Mouse (Mus musculus): ENCODE measurements around the gene Gnat2. TPM values are rescaled to one million over a fixed set of nuclear protein-coding genes. Genes with fewer than 3 reads are reported as not detected.

Gnat2 gene
- total and polyA plus RNA-seq, 3 experiments, result 11.2 to 17.5 (median 13.3) TPM

GRCm38 (mm10) chr3:108146671-108147070 is 54.1 kb downstream of the Gnat2 start:
- Histone ChIP-seq H3K9ac (ENCODE audit: insufficient read depth, low read depth) (peak overlapping the region; percentile 90), H3K27me3 (replicated peaks) (no peaks in the 10 kb centered on the region), H3K9me3 (replicated peaks; ENCODE audit: low read length) (no peaks in the 10 kb centered on the region), H3K27ac (ENCODE audit: insufficient read depth, low read depth) (no peak overlapping the region), H3K4me2 (ENCODE audit: insufficient read depth, low read depth, poor library complexity, severe bottlenecking) (peak overlapping the region; percentile 96), H3K4me3 (replicated peaks in 1 of 3; ENCODE audit: low read depth in 2 of 3, low read length in 2 of 3, poor library complexity in 1 of 3) (peak overlapping the region; percentile 76 to 98 (median 94)), H3K79me2 (replicated peaks; ENCODE audit: control insufficient read depth, extremely low read depth, insufficient read depth, poor library complexity, severe bottlenecking) (peaks cover 32% of the 10 kb centered on the region), H3K4me1 (ENCODE audit: control insufficient read depth in 1 of 2, insufficient read depth in 2 of 2) (peaks cover 0 to 25% of the 10 kb centered on the region in 2 experiments; a peak in 2 of 4 replicates), H3K36me3 (replicated peaks in 1 of 2; ENCODE audit: control insufficient read depth in 1 of 2, insufficient read depth in 1 of 2, low read length in 1 of 2) (peaks cover 0 to 37% of the 10 kb centered on the region in 2 experiments)
- no peak for TF ChIP-seq CTCF (conservative IDR thresholded peaks at IDR 0.05 in 1 of 2, IDR thresholded peaks at IDR 0.05 in 1 of 2; ENCODE audit: low read depth in 2 of 2, low read length in 2 of 2)
- no peak for TF ChIP-seq MAX (IDR thresholded peaks at IDR 0.05; ENCODE audit: low read length)
- no peak for TF ChIP-seq IRF4 (IDR thresholded peaks at IDR 0.05; ENCODE audit: low read depth, low read length)
- no peak for TF ChIP-seq POLR2A (IDR thresholded peaks at IDR 0.05; ENCODE audit: low read depth, low read length)
- no peak for TF ChIP-seq USF2 (conservative IDR thresholded peaks at IDR 0.05; ENCODE audit: low read depth, low read length)
- no peak for TF ChIP-seq ZC3H11A (IDR thresholded peaks at IDR 0.05; ENCODE audit: low read depth, low read length)
- TF ChIP-seq JUN (IDR thresholded peaks at IDR 0.05; ENCODE audit: insufficient read depth, low read depth, low read length), result no peak
- TF ChIP-seq ZNF384 (IDR thresholded peaks at IDR 0.05; ENCODE audit: low read depth, low read length), result no peak
- TF ChIP-seq E2F4 (IDR thresholded peaks at IDR 0.05; ENCODE audit: insufficient replicate concordance, low read depth, low read length), result no peak
- TF ChIP-seq MXI1 (IDR thresholded peaks at IDR 0.05; ENCODE audit: low read depth, low read length), result no peak
- no peak for TF ChIP-seq TBP (conservative IDR thresholded peaks at IDR 0.05; ENCODE audit: low read depth, low read length)
- TF ChIP-seq KAT2A (IDR thresholded peaks at IDR 0.05; ENCODE audit: insufficient replicate concordance, low read length), result no peak
- TF ChIP-seq GABPA (IDR thresholded peaks at IDR 0.05; ENCODE audit: insufficient replicate concordance, low read depth, low read length), result no peak
- no peak for TF ChIP-seq RAD21 (IDR thresholded peaks at IDR 0.05; ENCODE audit: low read depth, low read length)
- TF ChIP-seq ZKSCAN1 (IDR thresholded peaks at IDR 0.05; ENCODE audit: borderline replicate concordance, low read depth, low read length), result no peak
- TF ChIP-seq TCF12 (IDR thresholded peaks at IDR 0.05; ENCODE audit: low read depth, low read length), result no peak
- no peak for TF ChIP-seq ZMIZ1 (IDR thresholded peaks at IDR 0.05; ENCODE audit: low read depth, low read length)
- no peak for TF ChIP-seq MYC (IDR thresholded peaks at IDR 0.05; ENCODE audit: low read depth, low read length)
- in situ Hi-C loops (cut with MboI; ENCODE audit: low pct_ligation_motif_present, low pct_unique_long_range_greater_than_20kb, low sequenced_read_pairs), result loop anchor here (5.0 to 10.0 kb wide), 2 partner anchors 64 to 212 kb away; partner anchors contain the start of gene Gstm7
- DNase-seq (ENCODE audit: extremely low read depth), result no peak
- dilution Hi-C loops (cut with MboI; ENCODE audit: extremely low pct_ligation_motif_present, extremely low pct_unique_long_range_greater_than_20kb, low sequenced_read_pairs), result no loop called here

DNA sequence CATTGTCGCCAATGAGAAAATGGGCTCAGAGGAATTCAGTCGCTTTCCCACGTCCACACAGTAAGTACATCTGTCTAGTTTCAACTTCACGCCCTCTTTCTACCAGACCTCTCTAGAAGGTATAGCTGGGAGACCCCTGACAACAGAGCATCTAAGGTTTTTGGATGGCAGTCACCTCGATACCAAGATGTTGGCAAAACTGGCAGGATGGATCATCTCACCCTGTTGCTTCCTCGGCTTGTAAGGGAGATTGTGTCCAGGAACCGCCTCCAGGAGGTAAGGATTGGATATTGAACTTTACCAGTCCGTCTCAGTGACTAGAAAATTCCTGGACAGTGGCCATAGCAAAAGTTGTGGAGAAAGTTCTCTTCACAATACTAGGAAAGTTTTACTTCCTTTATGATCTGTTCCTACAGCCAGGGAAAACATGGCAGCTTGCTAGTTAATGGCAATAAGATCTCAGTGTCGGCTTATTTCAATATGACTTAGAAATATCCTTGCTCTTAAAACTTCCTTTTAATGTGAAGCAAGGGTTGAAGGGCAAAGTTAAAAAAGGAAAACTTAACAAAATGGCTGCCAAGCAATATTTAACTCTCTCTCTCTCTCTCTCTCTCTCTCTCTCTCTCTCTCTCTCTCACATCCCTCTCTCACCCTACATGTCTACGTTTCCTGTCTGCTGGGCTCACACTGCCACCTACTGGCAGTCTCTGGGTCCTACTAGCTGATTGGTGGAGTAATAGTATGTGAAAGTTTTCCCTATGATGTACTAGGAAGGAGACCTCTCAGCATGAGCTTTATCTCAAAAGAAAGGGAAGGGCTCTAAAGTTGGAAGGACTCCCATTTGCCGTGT is 55.0 kb downstream of the Gnat2 start:
- dilution Hi-C loops (cut with MboI; ENCODE audit: extremely low pct_ligation_motif_present, extremely low pct_unique_long_range_greater_than_20kb, low sequenced_read_pairs) (no loop called here), in situ Hi-C loops (cut with MboI; ENCODE audit: low pct_ligation_motif_present, low pct_unique_long_range_greater_than_20kb, low sequenced_read_pairs) (loop anchor here (5.0 to 10.0 kb wide), 2 partner anchors 65 to 213 kb away; partner anchors contain the start of gene Gstm7)
- peak overlapping the region; percentile 96 for H3K4me2 ChIP-seq (ENCODE audit: insufficient read depth, low read depth, poor library complexity, severe bottlenecking)
- peak overlapping the region; percentile 25 to 39 (median 26) for H3K4me3 ChIP-seq (replicated peaks in 1 of 3; ENCODE audit: low read depth in 2 of 3, low read length in 2 of 3, poor library complexity in 1 of 3)
- H3K4me1 ChIP-seq (ENCODE audit: control insufficient read depth in 1 of 2, insufficient read depth in 2 of 2), result peaks cover 0 to 25% of the 10 kb centered on the region in 2 experiments; a peak in 2 of 4 replicates
- peaks cover 26% of the 10 kb centered on the region for H3K79me2 ChIP-seq (replicated peaks; ENCODE audit: control insufficient read depth, extremely low read depth, insufficient read depth, poor library complexity, severe bottlenecking)
- DNase-seq (ENCODE audit: extremely low read depth), result peak; percentile 90
- no peaks in the 10 kb centered on the region for H3K9me3 ChIP-seq (replicated peaks; ENCODE audit: low read length)
- H3K36me3 ChIP-seq (replicated peaks in 1 of 2; ENCODE audit: control insufficient read depth in 1 of 2, insufficient read depth in 1 of 2, low read length in 1 of 2), result peaks cover 0 to 32% of the 10 kb centered on the region in 2 experiments
- H3K27me3 ChIP-seq (replicated peaks), result no peaks in the 10 kb centered on the region
- H3K27ac ChIP-seq (ENCODE audit: insufficient read depth, low read depth), result peak overlapping the region; percentile 18; the same call in 1 of the 2 replicates
- peak overlapping the region; percentile 90 for H3K9ac ChIP-seq (ENCODE audit: insufficient read depth, low read depth)
- TF ChIP-seq SIN3A (IDR thresholded peaks at IDR 0.05; ENCODE audit: low read length) (peak; percentile 89), USF1 (IDR thresholded peaks at IDR 0.05; ENCODE audit: low read depth, low read length) (no peak), RAD21 (IDR thresholded peaks at IDR 0.05; ENCODE audit: low read depth, low read length) (peak; percentile 94), NRF1 (IDR thresholded peaks at IDR 0.05; ENCODE audit: low read depth, low read length) (peak; percentile 51; the same call in 1 of the 2 replicates), CHD2 (IDR thresholded peaks at IDR 0.05; ENCODE audit: low read length) (no peak), EP300 (IDR thresholded peaks at IDR 0.05; ENCODE audit: low read length) (peak; percentile 56), JUND (conservative IDR thresholded peaks at IDR 0.05; ENCODE audit: low read depth, low read length) (peak; percentile 99), ZNF384 (IDR thresholded peaks at IDR 0.05; ENCODE audit: low read depth, low read length) (peak; percentile 13; the same call in 1 of the 2 replicates), PAX5 (IDR thresholded peaks at IDR 0.05; ENCODE audit: low read length) (no peak), MEF2A (IDR thresholded peaks at IDR 0.05; ENCODE audit: borderline replicate concordance, low read depth, low read length) (peak; percentile 63; the same call in 1 of the 2 replicates), TCF12 (IDR thresholded peaks at IDR 0.05; ENCODE audit: low read depth, low read length) (peak; percentile 47; the same call in 1 of the 2 replicates), HCFC1 (IDR thresholded peaks at IDR 0.05; ENCODE audit: low read depth, low read length) (peak; percentile 68), MYC (IDR thresholded peaks at IDR 0.05; ENCODE audit: low read depth, low read length) (no peak), ELF1 (IDR thresholded peaks at IDR 0.05; ENCODE audit: low read depth, low read length) (peak; percentile 49; the same call in 1 of the 2 replicates), MAZ (IDR thresholded peaks at IDR 0.05; ENCODE audit: low read depth, low read length) (0 out of 2 replicates have a peak, but pooled peaks have one; percentile 52), SMC3 (IDR thresholded peaks at IDR 0.05; ENCODE audit: low read depth, low read length) (peak; percentile 91)

All from CH12.LX (cell line).